Mouse (Mus musculus) urinary bladder, adult 2 months (tissue): ENCODE measurements around the gene Elovl5. TPM values are rescaled to one million over a fixed set of nuclear protein-coding genes. Genes with fewer than 3 reads are reported as not detected.

Source experiments
- DNase-seq: peaks from one replicate; pipeline ENCODE4 v3.0.0; 2022; ENCODE audit warnings: low spot score
- polyA plus RNA-seq: library from polyadenylated mRNA; depleted of rRNA; stranded (reverse); fragments of >200 nt; gene quantifications from 2 replicates; pipeline ENCODE4 v1.2.3, GENCODE M21; 2012; rRNA removed

Elovl5 gene
- polyA plus RNA-seq, result 59.3 and 70.3 TPM in 2 replicates

GRCm38 (mm10) chr9:77917074-77917621, at the start of gene Elovl5:
Gene Elovl5 (plus strand): TSS chr9:77917364.
- DNase-seq, result peak; percentile 89

- DNase-seq, result no peak
Measured at GRCm38 (mm10) chr9:77891501-77891900, 25.7 kb upstream of the Elovl5 start.

GRCm38 (mm10) chr9:77898551-77898950, 18.6 kb upstream of the Elovl5 start:
- DNase-seq, result no peak

DNA sequence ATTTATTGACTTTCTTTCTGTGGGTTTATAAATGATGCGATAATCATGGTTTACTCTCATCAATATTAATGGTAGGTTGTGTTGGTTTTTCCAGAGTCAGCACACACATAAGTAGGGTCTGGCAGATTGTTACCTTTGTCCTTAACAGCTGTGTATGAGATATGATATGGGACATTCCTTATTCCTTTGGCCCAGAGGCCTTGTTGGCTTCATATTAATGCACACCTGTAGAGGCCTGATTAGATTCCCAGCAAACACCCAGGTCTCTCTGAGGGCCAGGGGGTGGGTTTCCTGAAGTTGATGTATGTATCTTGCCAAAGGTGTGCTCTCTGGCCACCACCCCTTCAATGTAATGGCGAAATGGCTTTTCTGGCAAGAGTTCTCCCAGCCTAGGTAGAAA, 13.0 kb upstream of the Elovl5 start:
- DNase-seq, result no peak

DNA sequence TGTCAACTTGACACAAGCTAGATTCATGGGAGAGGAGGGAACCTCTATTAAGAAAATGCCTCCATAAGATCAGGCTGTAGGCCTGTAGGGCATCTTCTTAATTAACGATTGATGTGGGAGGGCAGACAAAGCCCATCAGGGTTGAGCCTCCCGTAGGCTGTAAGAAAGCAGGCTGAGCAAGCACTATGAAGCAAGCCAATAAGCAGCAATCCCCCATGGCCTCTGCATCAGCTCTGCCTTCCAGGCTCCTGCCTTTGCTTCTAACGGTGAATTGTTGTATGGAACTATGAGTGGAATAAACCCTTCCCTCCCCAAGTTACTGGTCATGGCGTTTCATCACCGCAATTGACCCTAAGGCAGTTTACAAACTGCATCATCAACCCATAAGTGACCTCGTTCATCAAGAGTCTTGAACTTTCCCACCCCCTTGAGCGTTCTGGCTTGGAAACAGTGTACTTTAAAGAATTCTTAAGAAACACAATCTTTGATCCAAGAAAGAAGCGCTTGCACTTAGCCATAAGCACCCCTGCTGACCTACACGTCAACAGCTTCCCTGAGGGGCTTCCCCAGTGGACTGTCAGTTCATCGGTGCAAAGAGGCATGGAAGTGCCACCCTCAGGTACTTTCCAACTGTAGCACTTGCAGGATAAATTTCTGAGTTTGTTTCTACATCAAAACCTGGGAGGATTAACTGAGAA, 7.4 kb upstream of the Elovl5 start:
- DNase-seq, result no peak

- peak; percentile 94 for DNase-seq
Measured at GRCm38 (mm10) chr9:77910270-77911240, 6.6 kb upstream of the Elovl5 start.

DNA sequence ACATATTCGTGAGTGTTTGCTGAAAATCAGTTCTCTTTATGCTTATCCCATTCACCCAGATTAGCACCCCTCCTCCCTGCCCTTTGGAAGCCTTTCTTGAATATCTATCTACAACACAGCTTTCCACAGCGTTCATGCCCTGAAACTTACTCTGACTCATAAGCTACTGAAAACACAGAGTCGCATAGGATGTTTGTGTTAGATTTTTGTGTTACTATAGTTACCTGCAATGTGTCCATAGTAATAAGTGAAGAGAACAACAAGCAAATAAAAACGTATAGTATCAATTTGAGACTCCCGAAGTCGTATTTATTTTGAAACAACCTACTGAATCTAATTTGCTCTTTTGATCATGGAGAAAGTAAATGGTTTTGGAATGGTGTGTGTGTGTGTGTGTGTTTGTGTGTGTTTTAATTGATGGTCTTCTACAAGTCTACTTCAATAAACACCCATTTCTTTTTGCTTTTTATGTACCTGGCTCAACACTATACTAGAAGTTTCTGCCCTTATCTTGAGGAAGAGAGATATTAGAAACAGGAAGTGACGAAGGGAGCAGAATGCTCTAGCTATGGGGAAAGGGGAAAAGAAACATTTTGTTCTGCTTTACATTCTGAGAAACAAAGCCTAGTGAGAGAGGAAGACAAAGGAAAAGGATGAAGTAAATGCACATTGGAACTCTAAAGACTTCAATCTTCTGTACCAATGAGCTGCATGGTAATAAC, 5.5 kb upstream of the Elovl5 start:
- DNase-seq, result no peak

GRCm38 (mm10) chr9:77912246-77912645, 4.9 kb upstream of the Elovl5 start:
- DNase-seq, result no peak

DNA sequence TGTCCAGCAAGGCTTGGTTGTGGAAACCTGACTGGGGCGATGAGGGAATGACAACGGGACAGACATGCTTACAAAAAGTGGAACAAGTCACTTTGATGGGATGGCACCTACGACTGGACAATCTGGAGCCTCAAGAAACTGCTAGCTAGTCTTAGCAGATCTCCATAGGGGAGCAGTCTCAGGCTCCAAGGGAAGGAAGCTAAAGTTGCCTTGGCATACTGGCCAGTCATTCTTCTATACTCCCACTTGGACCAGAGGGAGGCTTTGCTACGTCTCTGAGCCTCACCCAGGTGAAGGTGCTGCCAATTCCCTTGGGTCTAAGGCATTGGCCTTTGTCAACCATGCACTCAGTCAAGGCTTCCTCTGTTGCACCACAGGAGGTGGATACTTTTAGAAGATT, 2.5 kb upstream of the Elovl5 start:
- DNase-seq, result no peak

GRCm38 (mm10) chr9:77915791-77916190, 1.4 kb upstream of the Elovl5 start:
- no peak for DNase-seq

- no peak for DNase-seq
Measured at GRCm38 (mm10) chr9:77917622-77918131, 513 bp downstream of the Elovl5 start.

DNA sequence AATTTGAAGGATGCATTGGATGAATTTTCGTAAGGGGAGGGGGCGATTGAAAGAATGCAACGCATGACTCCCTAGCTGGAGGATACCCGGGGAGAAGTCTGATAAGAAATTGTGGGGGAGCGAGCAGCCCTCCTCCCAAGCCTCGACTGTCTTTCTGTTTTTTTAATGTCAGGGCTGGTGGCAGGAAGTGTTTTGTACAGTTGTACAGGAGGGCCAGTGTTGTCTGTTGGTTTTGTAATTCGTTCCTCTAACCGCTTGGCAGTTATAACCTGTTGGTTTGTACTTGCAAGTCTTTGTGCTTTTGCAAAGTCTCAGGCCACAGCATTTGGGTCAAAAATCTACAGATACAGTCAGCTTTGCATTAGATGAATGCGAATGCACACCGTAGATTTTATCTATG, 1.0 kb downstream of the Elovl5 start:
- no peak for DNase-seq

DNA sequence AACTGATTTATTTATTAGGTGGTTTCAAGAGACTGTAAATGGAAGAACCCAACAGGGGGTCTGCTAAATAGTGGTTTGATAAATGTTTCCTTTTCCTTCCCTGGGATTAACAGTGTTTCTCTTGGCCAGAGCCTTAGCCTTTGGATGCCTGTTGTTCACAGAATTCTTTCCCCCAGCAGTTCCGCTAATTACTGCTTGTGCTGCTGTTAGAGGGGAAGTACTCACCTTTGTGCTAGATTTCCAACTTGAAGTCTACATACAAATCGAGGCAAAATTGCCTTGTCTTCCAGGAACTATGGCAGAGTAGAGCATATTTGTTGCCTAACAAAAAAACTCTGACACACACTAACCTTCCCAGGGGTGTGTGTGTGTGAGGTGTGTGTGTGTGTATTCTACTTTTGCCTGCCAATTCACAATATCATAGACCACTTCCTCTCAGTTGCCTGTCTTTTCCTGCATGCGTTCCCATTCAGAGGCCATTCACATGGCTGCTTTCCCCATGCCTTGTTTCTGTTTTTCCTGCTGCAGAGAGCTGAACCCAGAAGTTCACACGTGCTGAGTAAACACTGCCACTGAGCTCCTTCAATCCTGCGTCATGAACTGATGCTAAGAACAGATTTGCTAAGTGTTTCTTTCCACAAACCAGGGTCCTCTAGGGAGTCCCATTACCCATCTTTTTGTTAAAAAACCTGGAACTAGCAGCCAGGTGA, 2.0 kb downstream of the Elovl5 start:
- no peak for DNase-seq

DNA sequence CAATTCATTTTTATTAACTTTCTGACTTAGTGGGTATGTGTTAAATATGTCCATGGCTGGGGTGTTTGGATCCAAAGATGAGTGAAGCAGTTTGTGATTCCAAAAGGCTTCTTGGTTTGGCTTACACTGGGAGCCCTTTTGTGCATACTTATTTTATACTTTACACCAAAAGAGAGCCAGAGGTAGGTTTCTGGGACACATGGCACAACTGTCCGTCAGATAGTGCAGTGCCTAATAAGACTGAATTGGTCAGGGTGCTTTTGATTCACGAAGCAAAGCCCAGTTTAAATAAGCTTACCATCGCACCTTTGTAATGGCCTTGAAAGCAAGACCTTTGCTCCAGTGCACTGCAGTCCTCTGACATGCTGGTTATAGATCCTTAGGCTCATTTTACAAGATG, 3.3 kb downstream of the Elovl5 start:
- DNase-seq, result no peak

DNA sequence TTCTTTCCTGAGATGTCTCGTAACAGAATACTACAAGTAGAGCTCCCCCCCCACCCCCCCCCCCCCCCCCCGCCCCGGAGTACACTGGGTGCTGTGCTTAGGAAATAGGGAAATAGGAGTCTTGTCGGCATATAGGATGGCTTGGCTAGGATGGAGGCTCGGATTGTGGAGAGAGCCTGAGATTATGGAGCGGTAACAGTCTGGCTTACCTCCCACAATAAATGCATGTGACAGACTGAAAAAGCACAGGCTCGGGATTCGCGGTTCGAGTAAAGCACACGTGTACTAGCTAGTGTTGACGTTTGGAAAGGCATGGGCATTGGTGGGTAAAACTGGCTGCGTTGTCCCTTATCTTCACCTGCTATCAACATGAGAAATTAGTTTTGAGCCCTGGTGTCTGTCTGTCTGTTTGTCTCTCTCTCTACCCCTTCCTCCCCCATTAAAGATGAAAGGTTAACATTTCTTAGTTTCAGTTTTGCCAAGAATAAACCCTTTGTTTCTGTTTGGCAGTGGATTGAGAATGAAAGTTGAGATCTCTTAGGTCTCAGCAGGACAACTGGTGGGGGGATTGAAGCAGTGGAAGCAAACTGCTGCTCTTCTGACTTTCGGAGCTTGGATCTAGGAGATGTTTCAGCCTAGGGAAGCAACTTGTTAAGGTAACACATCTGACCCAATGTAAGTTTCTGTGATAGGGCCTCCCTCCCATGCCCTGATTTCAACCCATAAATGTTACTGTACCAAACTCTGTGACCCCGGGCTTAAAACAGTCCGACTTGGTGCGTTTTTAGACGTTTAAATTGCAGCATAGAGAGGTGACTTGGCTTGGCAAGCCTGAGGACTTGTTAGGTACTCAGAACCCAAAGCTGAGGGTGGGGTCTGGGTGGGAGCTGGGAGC, 4.4 kb downstream of the Elovl5 start:
- no peak for DNase-seq

DNA sequence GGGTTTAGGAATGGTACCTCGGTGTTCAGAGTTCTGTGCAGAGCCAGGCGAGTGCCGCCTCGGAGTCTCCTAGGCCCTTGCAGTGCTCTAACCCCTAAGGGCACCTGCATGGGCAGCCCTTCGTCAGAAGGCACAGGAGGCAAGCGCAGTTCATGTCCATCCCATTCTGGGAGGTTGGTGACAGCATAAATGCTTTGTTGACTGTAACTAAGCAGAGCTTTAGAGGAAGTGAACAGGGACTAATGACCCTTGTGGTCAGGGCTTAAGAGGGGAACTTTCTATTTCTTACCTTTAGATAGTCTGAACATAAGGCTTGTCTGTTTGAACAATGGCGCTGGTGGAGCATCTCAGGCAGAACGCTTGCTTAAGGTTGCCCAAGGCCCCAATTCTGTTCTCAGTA, 6.6 kb downstream of the Elovl5 start:
- DNase-seq, result no peak

DNA sequence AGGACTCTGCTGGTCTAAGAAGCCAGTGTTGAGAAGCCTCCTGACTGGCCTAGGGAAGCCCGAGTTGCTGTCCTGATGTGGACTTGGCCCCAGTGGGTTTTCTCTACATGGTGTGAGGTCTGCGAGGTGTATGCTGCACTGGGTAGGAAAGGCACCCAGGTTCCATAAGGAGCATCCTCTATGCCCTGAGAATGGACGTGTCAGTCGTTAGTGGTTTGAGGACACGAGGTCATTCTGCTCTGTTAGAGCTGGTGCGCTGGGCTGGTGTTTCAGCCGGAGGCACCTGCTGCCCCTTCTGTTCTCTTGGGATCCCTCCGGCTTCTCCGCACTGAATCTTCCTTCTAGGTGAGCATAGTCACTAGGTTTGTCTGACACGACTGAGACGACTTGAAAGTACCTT, 7.0 kb downstream of the Elovl5 start:
- DNase-seq, result no peak

- no peak for DNase-seq
Measured at GRCm38 (mm10) chr9:77926151-77926550, 9.0 kb downstream of the Elovl5 start.

DNA sequence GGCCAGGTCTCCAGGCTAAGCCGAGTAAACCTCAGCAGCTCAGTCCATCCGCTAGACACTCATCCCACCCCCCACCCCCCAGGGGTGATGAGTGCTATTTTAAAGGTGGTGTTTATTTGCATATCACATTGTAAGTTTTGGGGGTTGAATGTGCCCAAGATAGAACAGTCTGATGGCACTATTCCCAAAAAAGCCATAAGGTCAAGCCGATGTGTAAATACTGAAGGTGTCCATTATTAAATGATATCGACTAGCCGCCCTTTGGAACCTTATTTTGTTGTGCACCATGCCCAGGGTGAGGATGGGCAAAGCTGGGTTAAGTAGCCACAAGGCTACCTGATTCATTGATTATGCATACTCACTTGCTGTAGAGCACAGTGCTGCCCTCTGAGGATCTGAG, 9.7 kb downstream of the Elovl5 start:
- DNase-seq, result no peak

DNA sequence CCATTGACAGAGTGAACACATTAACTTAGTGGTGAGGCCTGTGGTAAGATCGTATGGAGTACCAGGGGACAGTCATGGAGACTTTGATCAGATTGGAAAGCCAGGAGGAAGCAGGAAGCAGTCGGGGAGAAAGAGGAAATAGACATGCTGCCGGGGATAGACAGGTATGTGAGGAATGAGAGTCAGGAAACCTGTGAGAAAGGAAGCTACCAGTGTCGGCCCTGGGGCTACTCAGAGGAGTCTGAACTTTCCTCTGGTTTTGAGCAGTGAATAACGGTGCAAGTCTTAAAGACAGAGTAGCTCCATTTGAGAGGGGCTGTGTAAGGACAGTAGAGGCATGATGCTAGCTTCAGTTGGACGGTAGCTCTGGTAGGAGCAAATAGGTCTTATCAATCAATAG, 10.3 kb downstream of the Elovl5 start:
- no peak for DNase-seq
